Mouse (Mus musculus) erythroblast, embryonic 14.5 days (primary cell): Measurements from ENCODE around the gene Lhx3.

Source experiments
- GATA1 ChIP-seq: IDR thresholded peaks from 2 replicates; pipeline ENCODE4 v1.6.1; 2012; ENCODE audit warnings: low read length, inconsistent platforms, mixed read lengths
- TAL1 ChIP-seq: IDR thresholded peaks from 3 replicates; pipeline ENCODE4 v1.6.1; 2012; ENCODE audit warnings: low read length, inconsistent platforms, mixed read lengths

DNA sequence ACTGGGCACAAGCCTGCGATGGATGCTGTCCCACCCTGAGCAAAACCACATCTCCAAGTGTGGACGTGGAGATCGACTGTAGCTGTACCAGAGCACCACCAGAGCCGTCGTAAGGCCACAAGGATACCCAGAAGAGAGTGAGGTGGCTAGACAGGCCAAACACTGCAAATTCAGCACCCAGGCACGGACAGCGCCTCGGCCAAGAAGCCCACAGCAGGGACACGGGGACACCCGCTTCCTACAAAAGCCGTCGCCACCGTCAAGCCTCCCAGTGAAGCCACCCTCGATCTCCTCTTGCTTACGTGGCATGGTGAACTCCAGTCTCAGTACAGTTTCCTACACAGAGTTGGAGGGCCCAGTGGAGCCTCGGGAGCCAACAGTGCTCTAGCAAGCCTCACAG, 3.0 kb downstream of the Lhx3 start:
- TF ChIP-seq GATA1: no peak
- no peak for TF ChIP-seq TAL1
